In the genomic region with DNA sequence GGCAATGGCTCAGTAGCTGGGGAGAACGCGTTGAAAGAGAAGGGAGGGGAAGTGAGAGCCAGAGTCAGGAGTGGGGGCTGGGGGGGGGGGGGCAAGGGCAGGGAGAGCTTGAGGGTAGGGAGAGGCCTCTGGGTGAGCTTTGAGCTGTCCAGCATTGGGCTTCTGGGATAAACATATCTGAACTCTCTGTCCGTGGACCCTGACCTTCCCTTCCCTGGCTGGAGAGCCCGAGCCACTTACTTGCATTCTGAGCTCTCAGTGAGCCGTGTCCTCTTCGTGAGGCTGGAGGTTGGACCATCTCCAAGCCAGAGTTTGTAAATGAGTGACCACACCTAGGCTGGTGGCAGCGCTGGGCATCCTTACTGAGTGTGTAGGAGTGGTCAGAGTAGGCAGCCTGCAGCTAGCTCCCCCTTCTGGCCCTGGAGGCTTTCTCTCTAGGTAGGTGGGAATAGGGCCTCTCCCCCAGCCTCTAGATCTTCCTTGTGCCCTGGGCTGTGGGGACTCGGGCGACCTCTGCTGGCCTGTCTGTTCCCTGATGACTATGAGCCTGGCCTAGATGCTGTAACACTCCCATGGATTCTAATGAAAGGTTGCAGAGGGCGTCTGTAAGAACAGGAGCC, we compare ENCODE assay signal across 8 mouse cellular contexts. TPM values are rescaled to one million over a fixed set of nuclear protein-coding genes. Genes with fewer than 3 reads are reported as not detected.
DNase-seq lines count a peak whose midpoint lies in the region; ATAC-seq and TF ChIP-seq lines count a peak whose summit lies in the region.

No protein-coding gene starts in this region.

- WGBS in forebrain, embryonic 11.5 days, result 36% methylated on average over 10 of the region's 10 CpGs
- WGBS in lung, embryonic 14.5 days, result 23% methylated on average over 10 of the region's 10 CpGs

- H3K36me3 ChIP-seq in forebrain, embryonic 11.5 days (ENCODE audit: control insufficient read depth, insufficient read depth, low read length), result no peaks in the 10 kb centered on the region
- H3K36me3 ChIP-seq in lung, embryonic 14.5 days (ENCODE audit: insufficient read depth), result no peaks in the 10 kb centered on the region

- DNase-seq in MEL-GATA-1-ER (ENCODE audit: extremely low read depth, low read depth), result peak; percentile 19
- DNase-seq in c-Kit-positive CD71-positive TER-119-negative erythroid progenitor cells, embryonic 14.5 days (ENCODE audit: low read depth), result peak; percentile 3
- peak; percentile 81 for DNase-seq in forebrain, embryonic 11.5 days (ENCODE audit: low spot score)
- DNase-seq in heart, postnatal 4 days, result peak; percentile 74
- DNase-seq in layer of hippocampus, adult 11-12 months (ENCODE audit: low spot score), result peak; percentile 72
- peak; percentile 76 for DNase-seq in lung, embryonic 14.5 days
- peak; percentile 56 for DNase-seq in ovary, postnatal 14 days (ENCODE audit: low spot score)
- peak; percentile 90 to 91 for DNase-seq in thymus, postnatal 36 days

- no peaks in the 10 kb centered on the region for H3K4me1 ChIP-seq in forebrain, embryonic 11.5 days (replicated peaks; ENCODE audit: control insufficient read depth, insufficient read depth, low read length)
- no peaks in the 10 kb centered on the region for H3K4me1 ChIP-seq in lung, embryonic 14.5 days (ENCODE audit: insufficient read depth)

- TF ChIP-seq CTCF in lung, embryonic 14.5 days (IDR thresholded peaks at IDR 0.05; ENCODE audit: low read depth), result peak; percentile 79

- H3K9ac ChIP-seq in forebrain, embryonic 11.5 days (ENCODE audit: low read length), result no peak overlapping the region
- no peak overlapping the region for H3K9ac ChIP-seq in lung, embryonic 14.5 days

- peak; percentile 73 for ATAC-seq in forebrain, embryonic 11.5 days (replicated peaks; ENCODE audit: low FRiP score)
- ATAC-seq in lung, embryonic 14.5 days (ENCODE audit: insufficient read depth), result peak; percentile 89

- no peak overlapping the region for H3K4me2 ChIP-seq in forebrain, embryonic 11.5 days (ENCODE audit: low read depth, low read length, severe bottlenecking)
- H3K4me2 ChIP-seq in lung, embryonic 14.5 days, result no peak overlapping the region

- H3K27ac ChIP-seq in forebrain, embryonic 11.5 days (ENCODE audit: low read depth, low read length), result no peak overlapping the region
- no peak overlapping the region for H3K27ac ChIP-seq in lung, embryonic 14.5 days (ENCODE audit: low read depth)

- H3K4me3 ChIP-seq in forebrain, embryonic 11.5 days (ENCODE audit: low read depth, low read length), result no peak overlapping the region
- H3K4me3 ChIP-seq in lung, embryonic 14.5 days (ENCODE audit: low read depth, low read length), result no peak overlapping the region

- H3K9me3 ChIP-seq in forebrain, embryonic 11.5 days (ENCODE audit: control insufficient read depth, low read length), result no peaks in the 10 kb centered on the region
- H3K9me3 ChIP-seq in lung, embryonic 14.5 days (ENCODE audit: low read depth, low read length), result no peaks in the 10 kb centered on the region

- no peaks in the 10 kb centered on the region for H3K27me3 ChIP-seq in forebrain, embryonic 11.5 days (ENCODE audit: control insufficient read depth, insufficient read depth, low read length)
- no peaks in the 10 kb centered on the region for H3K27me3 ChIP-seq in lung, embryonic 14.5 days (ENCODE audit: insufficient read depth, low read length)

RNA-seq across cellular contexts. Expression of a gene that starts 12.3 kb away (rescaled TPM):
- polyA plus RNA-seq in forebrain, embryonic 11.5 days (2014; fragmentation: Nextera tagmentation; extraction: Ambion mirVana), result not detected in 2 replicates
- total RNA-seq in heart, postnatal 4 days (2021), result not detected
- polyA plus RNA-seq in lung, embryonic 14.5 days (2014; fragmentation: Nextera tagmentation; extraction: Ambion mirVana), result 0.08 TPM in 1 of 2 replicates, not detected in the other

RNA-seq across cellular contexts. Expression of a gene that starts 14.5 kb away (rescaled TPM):
- polyA plus RNA-seq in forebrain, embryonic 11.5 days (2014; fragmentation: Nextera tagmentation; extraction: Ambion mirVana), result not detected in 2 replicates
- not detected for total RNA-seq in heart, postnatal 4 days (2021)
- polyA plus RNA-seq in lung, embryonic 14.5 days (2014; fragmentation: Nextera tagmentation; extraction: Ambion mirVana), result not detected in 2 replicates

RNA-seq across cellular contexts. Expression of a gene that starts 40.5 kb away (rescaled TPM):
- polyA plus RNA-seq in forebrain, embryonic 11.5 days (2014; fragmentation: Nextera tagmentation; extraction: Ambion mirVana), result 55.6 and 60.2 TPM in 2 replicates
- total RNA-seq in heart, postnatal 4 days (2021), result 100 to 1,000 TPM; 145 to 150 TPM
- 17.9 and 19.7 TPM in 2 replicates for polyA plus RNA-seq in lung, embryonic 14.5 days (2014; fragmentation: Nextera tagmentation; extraction: Ambion mirVana)

Comparison
In these comparisons a context has a peak if more than half of its experiments do, and no peak if none do; other contexts are left out.
1. DNase-seq: peak in every context shown above with its lines; median percentile 90 in thymus, postnatal 36 days; 81 in forebrain, embryonic 11.5 days; 76 in lung, embryonic 14.5 days; 74 in heart, postnatal 4 days; 72 in layer of hippocampus, adult 11-12 months; 56 in ovary, postnatal 14 days; 19 in MEL-GATA-1-ER; 3 in c-Kit-positive CD71-positive TER-119-negative erythroid progenitor cells, embryonic 14.5 days.